In genomic region chr10:60877075-60877474, GRCm38 (mm10) we compare ENCODE assay signal across 18 mouse cellular contexts.
"Had no signal": no experiment of that assay in that cellular context is flagged by ENCODE, and none has a peak within 500 bp of the region (broad histone marks: within the 10 kb centered on the region; RNA-seq: fewer than 3 reads in every experiment).

No protein-coding gene starts in this region.

- H3K9me3 ChIP-seq: liver, embryonic 13.5 days; midbrain, embryonic 13.5 days; neural tube, embryonic 12.5 days; neural tube, embryonic 15.5 days; stomach, embryonic 15.5 days had no signal

- H3K9ac ChIP-seq: liver, embryonic 13.5 days; lung, embryonic 14.5 days; midbrain, embryonic 13.5 days; neural tube, embryonic 12.5 days; neural tube, embryonic 15.5 days; stomach, embryonic 15.5 days had no signal

- H3K27me3 ChIP-seq: liver, embryonic 13.5 days; neural tube, embryonic 12.5 days; neural tube, embryonic 15.5 days had no signal

- H3K4me2 ChIP-seq: liver, embryonic 13.5 days; lung, embryonic 14.5 days; midbrain, embryonic 13.5 days; neural tube, embryonic 12.5 days; neural tube, embryonic 15.5 days; stomach, embryonic 15.5 days had no signal

- H3K4me3 ChIP-seq: layer of hippocampus, adult 2 months; left cerebral cortex, adult 2 months; liver, embryonic 13.5 days; midbrain, embryonic 13.5 days; neural tube, embryonic 12.5 days; neural tube, embryonic 15.5 days; stomach, embryonic 15.5 days had no signal

- H3K4me1 ChIP-seq: liver, embryonic 13.5 days; midbrain, embryonic 13.5 days; neural tube, embryonic 12.5 days; neural tube, embryonic 15.5 days; stomach, embryonic 15.5 days had no signal

- DNase-seq: kidney, adult 18-20 months; kidney, adult 9 months; kidney, postnatal 14 days; layer of hippocampus, adult 9-11 months; liver, embryonic 13.5 days; lung, embryonic 14.5 days; retina, postnatal 1 day; right cerebral cortex, postnatal 25 days; spleen, adult 18-20 months; thymus, postnatal 36 days had no signal

- H3K27ac ChIP-seq: layer of hippocampus, adult 2 months; left cerebral cortex, adult 2 months; liver, embryonic 13.5 days; macrophage; midbrain, embryonic 13.5 days; neural tube, embryonic 12.5 days; neural tube, embryonic 15.5 days; stomach, embryonic 15.5 days had no signal

- ATAC-seq: lung, postnatal 0 days; midbrain, embryonic 13.5 days had no signal

- H3K36me3 ChIP-seq: liver, embryonic 13.5 days; midbrain, embryonic 13.5 days; neural tube, embryonic 12.5 days; neural tube, embryonic 15.5 days; stomach, embryonic 15.5 days had no signal
